Mouse (Mus musculus) heart, postnatal 4 days (tissue): Measurements from ENCODE around the gene Epha1. TPM values are rescaled to one million over a fixed set of nuclear protein-coding genes. Genes with fewer than 3 reads are reported as not detected.

ENCODE experiments used
- DNase-seq: peaks from one replicate; pipeline ENCODE4 v3.0.0; 2021
- total RNA-seq, 2 experiments: library from RNA; stranded (reverse); gene quantifications; 2 replicates each; pipeline ENCODE4 v1.2.3; 2021

Epha1 gene
- total RNA-seq, 2 experiments from 2014 or later: 0.52 to 0.70 TPM

DNA sequence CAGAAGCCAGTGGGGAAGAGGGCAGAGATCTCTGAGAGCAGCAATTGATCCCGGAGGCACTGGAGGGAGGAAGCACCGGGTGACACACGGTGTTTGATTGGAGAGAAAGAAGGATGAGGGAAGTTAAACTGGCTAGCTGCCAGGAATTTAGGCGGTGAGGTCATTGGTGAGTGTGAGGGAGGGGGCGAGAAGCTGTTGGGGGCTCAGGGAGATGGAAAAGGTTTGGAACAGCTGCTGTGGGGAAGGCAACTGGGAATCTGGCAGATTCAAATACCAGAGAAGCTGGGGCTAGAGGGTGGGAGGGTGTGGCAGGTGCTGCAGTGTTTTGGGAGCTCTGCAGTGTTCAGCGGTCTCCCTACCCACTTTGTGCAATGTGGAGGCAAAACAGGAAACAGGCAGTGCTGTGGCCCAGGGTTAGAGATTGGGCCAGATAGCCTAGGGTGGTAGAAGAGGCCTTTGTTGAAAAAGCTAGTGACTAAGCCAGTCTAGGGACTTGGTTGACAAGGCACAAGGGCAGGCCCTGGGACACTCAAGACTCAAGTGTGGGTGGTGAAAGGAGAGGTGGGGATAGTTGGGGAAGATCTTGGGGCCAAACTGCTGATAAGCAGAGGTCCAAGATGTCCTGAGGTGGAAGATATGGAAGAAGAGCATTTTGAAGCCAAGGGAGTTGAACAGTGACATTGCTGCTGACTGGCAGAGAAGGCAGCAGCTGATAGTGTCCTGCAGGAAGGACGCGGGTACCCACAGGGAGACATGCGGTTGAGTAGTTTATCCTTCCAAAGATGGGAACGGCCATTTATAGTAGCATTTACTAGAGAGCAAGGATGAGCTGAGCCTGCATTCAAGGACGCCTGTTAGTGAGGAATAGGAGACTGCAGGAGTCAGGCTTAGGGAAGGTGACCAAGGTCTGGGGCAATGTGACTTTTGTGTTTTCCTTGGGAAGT is 18.7 kb downstream of the Epha1 start:
- DNase-seq: peak; percentile 77

DNA sequence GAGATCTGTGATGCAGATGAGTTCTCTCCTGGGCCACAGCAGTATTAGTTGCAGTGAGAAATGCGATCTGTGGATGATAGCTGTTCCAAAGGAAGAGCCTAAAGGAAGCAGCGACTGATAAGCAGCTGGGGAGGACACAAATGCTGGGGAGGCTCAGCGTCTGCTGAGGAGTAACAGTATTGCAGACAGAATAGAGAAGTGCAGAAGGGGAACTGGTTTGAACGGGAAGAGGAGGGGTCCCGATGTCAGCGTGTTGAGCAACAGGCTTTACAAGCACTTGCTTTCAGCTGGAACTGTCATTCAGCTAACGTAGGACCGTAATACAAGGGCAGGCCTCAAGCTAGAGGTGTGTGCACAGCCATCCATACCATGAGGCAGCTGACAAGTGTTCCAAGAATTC is 19.9 kb downstream of the Epha1 start:
- DNase-seq: peak; percentile 15

DNA sequence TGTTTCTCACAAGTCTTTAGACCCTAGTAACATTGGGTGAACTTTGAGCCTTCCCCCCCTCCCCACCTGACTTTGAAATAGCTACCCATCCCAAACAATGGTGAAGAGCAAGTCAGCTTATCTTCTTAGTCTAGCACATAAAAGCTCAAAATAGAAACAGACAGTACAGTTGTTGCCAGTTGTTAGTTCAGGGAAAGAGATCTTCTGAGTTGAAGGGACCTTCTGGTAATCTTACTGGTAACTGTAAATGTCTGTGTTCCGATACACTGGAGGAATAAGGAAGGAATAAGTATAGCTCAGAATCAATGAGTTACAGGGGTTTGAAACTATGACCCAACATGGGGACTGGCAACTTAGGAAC is 20.6 kb downstream of the Epha1 start:
- DNase-seq: no peak

DNA sequence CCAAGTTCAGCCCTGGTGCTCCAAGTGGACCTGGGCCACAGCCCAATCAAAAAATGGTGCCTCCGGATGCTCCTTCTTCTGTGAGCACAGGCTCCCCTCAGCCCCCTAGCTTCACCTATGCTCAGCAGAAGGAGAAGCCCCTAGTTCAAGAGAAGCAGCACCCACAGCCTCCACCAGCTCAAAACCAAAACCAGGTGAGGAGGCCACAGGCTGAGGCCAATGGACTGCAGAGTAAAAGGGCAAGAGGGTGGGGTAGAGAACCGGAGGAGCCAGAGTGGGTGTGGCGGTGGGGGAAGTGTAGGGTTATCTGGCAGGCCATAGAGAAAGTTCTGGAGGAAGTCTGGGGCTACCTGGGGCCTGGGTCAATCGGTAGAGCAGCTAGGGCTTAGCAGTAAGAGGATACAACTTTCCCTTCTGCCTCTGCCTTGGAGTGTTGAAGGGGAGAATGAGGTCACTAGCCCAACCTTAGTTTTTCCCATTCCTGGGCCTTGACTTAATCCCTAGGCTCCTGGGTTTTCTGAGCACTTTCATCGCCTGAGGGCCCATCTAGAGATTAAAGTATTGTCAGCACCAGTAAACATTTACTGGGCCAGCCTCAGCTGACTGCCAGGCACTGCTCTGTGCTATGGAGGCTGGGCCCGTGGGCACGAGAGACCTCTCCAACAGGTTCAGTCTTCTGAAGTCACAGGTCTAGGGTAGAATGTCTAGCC is 21.1 kb downstream of the Epha1 start:
- DNase-seq: peak; percentile 25

DNA sequence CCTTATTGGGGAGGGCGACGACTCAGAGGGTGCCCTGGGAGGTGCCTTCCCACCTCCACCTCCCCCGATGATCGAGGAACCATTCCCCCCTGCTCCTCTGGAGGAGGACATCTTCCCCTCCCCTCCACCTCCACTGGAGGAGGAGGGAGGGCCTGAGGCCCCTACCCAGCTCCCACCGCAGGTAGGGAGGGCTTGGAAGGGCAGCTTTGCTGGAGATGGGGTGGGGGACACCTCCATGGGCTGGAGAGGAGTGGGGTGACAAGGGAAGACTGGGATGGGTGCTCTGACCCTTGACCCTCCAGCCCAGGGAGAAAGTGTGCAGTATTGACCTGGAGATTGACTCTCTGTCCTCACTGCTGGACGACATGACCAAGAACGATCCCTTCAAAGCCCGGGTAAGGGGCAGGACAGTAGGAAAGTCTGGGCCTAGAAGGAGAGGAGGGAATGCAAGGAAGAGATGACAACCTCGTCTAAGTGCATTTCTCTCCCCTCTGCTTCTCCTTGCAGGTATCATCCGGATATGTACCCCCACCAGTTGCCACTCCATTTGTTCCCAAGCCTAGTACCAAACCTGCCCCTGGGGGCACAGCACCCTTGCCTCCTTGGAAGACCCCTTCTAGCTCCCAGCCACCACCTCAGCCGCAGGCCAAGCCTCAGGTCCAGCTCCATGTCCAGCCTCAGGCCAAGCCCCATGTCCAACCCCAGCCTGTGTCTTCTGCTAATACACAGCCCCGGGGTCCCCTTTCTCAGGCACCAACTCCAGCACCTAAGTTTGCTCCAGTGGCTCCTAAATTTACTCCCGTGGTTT is 21.9 kb downstream of the Epha1 start:
- DNase-seq: peak; percentile 13

DNA sequence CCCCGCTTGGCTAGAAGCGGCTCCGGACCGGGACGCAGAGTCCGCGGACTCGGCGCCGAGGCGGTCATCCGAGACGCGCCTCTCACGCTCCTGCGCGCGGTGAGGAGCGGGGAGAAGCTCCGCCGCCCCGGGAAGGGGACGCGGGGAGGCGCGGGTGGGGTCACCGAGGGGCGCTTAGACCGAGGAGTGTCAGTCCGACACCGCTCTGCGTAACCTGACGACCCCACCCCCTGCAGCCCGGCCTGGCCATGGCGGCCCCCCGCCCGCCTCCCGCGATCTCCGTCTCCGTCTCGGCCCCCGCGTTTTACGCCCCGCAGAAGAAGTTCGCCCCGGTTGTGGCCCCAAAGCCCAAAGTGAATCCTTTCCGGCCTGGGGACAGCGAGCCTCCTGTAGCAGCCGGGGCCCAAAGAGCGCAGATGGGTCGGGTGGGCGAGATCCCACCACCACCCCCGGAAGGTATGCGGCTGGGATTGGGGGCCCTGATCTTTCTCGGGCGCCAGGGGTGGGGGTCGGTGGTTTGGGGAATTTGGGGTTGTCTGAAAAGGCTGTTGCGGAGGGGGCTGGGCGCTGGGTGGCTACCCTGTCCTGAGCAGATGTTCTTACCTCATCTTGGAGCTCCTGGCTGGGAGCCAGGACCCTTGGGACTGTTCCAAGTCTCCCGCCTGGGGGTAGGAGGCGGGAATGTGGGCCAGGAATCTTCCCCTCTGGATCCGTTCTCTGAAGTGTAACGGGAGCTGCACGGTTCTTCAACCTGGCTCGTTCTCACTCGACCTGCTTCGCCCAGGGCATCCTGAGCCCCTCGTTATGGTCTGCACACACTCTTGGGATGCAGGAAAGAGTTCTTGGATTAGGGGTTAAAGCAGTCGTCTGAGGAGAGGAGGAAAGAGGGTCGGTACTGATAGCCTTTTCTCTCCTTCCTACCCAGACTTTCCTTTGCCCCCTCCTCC is 22.8 kb downstream of the Epha1 start:
- peak; percentile 96 for DNase-seq

DNA sequence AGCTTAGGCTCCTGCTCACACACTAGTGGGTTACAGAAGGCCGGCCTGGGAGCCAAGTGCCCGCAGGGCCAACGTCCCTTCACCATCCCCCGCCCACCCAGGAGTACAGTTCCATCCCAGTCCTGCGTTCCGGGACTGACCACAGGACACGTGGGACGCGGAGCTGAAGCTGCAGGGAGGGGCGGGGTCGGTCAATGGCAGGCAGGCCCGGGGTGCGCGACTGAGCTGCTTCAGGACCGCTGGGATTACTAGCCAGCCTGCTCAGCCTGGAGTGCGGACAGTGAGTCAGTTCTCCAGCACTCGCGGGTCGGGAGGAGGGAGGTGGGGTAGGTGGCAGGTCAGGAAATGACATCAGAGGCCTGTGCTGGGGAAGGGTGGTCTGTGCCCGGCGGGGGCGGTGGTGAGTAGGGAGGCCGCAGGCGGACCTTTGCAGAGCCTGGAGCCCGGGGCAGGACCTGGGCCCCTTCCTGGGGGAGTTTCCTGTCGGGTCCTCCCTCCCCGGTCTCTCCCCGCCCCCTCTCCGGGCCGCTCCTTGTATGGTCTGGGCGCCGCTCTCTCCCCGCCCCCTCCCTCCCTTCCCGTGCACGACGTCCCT is 23.5 kb downstream of the Epha1 start, which contains the start of gene Zyx:
TSS of gene Zyx (plus strand) at position 205 of the 595 bp plus-strand sequence.
- peak; percentile 97 for DNase-seq

DNA sequence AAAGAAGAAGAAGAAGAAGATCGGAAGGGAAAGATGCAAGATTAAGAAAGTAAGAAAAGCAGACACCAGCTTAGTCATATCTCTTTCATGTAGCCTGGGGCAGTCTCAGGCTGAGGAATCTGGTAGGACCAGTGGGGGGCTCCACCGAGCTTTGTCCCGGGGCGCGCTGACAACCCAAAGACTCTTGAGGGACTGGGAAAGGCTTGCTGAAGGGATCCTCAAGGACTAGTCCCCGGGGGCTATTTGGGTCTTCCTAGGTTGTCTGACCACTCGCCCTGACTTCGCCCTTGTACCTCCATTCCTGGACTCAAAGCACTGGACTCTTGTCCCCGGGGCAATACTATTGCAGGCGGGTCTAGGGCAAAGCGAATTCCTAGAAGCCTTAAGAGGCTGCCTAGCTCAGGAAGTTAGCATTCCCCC is 24.1 kb downstream of the Epha1 start:
- DNase-seq: peak; percentile 86

DNA sequence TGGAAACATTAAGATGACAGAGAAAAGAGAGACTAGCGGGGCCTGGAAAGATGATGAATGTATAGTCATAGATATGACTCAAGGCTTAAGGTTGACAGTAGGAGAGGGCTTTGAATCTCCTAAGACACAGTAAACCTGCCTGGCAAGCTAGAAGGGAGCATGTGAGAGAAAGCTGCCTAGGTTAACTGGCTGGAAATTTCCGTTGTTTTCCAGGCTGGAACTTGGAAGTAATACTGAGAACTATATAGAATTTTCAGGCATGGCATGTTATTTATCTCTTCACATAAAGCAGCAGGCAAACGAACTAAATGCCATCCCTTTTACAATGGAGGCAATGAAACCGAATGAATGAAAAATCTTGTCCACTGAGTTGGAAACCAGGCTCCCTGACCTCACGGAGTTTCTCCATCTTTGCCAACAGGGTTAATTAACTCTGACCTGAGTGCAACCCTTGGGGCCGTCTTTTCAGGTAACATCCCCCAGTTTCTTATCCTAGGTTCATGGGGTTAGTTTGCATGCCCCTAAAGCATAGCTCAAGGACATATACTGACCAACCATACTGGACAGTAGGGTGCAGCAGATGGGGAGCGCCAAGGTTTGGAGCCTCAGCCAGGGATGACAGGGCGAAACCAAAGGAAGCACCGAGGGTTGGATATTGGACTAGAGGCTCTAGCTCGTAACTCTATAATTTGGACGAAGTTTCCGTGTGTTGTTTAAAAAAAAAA is 24.6 kb downstream of the Epha1 start:
- no peak for DNase-seq

DNA sequence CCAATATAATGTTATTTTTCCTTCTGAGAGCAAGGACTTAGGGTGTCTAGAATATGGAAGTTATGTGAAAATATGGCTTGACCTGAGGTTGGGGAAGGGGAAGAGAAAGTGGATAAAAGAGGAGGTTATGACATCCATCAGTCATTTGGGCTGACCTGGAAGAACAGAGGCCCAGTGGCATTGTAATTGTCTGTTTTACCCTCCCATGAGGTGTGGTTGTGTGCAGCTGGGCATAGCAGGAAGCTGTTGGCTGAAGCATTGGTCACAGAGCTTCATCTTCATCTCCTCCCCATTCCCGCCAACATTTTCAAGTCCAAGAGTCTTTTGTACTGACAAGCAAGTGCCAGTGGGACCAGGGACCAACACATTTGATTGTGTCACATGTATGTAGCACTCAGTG is 28.8 kb downstream of the Epha1 start:
- DNase-seq: no peak

DNA sequence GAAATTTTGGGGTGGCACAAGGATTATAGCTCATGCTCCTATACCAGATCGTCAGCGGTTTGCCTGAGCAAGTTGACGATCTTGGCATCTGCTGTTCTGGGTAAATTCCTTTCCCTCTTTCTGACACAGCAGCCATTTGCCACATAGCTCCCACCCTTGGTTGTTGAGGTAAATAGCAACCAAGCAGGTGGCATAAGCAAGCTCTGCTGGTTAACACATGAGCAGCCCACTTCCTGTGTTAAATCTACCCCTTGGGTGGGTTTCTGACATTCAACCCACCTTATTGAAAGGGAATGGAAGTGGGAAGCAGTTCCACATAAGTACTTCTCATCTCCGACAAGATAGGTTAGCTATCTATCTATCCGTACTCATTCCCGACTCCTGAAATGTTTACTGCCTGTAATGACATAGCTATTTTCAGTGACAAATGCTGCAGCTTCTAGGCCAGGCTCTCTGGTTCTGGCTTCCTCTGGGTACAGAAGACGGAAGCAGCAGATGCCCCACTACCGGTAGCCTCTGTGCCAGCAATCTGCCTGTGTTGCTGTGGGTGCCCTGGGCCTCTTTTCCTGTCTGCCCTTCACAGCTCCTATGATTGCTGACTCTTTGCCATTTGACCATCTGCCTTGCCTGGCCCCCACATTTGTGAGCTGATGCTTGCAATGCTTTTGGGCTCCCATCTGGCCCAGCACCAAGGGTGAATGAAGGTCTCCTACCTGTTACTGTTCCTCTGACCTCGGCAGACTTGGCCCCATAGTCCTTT is 29.5 kb downstream of the Epha1 start:
- DNase-seq: no peak

DNA sequence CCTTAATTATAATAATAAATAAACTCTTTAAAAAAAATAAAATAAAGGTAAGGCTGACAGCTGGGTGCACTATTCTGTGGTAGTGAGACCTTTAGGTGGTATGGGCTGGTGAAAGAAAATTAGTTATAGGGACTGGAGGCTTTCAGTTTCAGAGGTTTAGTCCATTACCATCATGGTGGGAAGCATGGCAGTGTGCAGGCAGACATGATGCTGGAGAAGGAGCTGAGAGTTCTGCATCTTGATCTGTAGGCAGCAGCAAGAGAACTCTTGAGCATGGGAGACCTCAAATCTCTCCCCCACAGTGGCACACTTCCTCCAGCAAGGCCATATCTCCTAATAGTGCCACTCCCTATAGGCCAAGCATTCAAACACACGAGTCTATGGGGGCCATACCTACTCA is 30.9 kb downstream of the Epha1 start:
- DNase-seq: no peak

DNA sequence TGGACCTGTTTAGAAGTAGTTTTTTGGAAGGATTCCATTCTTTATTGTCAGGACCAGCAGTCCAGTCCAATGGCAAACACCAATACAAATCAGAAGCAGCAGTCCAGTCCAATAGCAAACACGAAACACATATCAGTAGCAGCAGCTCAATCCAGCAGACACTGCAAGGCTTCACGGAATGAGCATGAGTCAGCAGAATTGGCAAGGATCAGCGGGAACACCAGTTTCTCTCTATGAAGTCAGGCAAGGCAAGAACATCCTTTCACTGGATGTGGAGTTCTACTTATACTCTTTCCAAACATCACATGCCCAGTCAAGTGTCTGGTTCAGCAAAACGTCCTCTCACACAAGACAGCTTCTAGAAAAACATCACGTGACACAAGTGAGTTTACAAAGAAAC is 33.1 kb downstream of the Epha1 start:
- no peak for DNase-seq

DNA sequence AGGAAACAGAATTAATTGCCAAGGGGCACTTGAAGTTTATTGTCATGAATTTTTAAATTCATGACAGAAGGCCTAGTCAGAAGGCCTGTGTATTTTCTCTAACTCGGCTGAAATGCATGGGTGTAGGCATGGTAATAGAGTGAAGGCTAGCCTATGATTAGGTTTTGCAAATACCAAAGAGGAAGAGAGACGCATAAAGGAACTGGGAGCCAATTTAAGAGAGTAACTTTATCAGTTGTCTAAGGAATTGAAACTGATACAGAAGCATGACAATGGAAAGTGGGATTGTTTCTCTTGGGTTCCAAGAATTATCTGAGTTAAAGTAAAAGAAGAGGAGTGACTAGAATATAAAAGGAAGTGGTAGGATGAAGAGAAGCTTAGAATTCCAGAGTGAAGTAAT is 33.9 kb downstream of the Epha1 start:
- DNase-seq: no peak

DNA sequence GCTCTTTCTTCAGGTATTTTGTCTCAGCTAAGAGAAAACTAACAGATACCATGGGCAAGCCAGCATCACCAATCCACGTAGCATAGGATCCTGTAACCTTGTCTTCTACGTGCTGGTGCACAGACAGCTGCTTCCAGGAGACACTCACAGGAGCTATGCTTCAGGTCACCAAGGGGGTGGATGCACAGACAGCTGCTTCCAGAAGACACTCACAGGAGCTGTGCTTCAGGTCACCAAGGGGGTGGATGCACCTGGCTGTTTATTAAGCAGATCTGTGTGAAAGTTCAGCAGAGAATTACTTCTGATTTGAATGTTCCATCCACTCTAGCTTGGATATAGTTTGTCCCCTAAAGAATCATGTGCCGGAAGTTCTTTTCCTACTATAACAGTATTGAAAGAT is 42.1 kb downstream of the Epha1 start:
- DNase-seq: no peak

DNA sequence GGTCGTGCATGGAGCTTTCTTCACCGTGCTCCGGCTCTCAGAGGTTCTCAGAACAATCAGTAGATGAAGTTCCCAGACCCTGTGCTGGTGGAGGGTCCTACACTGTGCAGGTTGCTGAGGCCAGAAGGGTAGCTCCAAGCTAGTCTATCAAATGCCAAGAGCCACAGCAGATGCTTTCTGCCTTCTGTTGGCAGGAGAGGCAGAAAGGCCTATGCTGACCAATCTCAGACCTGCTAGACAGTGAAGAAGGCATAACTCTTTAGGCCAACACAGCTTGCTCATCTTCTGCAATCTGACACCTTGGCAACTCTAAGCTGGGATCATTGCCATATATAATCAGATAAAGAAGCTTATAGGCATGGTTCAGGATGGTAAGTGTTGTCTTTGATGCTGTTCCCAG is 42.9 kb downstream of the Epha1 start:
- no peak for DNase-seq

DNA sequence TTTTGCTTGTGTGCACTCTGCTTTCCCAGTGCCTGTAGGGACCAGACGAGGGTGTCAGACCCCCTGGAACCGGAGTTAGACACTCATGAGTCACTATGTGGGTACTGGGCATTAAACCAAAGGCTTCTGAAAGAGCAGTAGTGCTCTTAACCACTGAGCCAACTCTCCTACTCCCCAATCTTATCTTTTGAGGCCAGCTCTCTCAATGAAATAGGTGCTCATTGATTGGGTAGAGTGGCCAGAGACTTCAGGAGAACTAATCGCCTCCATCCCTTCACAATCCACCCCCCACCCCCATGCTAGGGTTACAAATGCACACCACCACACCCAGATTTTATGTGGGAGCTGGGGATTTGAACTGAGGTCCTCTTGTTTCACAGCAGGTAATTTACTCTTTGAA is 44.3 kb downstream of the Epha1 start:
- no peak for DNase-seq

DNA sequence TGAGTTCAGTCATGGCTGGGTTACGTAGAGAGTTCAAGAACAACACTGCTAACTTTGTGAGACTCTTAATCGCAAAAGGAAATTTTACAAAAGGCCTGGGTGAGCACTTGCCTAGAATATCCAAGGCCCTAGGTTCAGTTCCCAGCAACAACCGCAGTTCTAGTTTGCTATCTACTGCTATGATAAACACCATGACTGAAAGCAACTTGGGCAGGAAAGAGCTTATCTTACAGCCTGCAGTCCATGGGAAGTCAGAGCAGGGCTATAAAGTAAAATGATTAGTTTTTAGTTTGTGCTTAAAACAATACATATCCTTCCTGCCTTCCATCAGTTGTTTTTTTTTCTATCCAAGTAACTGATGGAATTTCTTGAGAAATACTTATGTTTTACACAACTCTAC is 46.6 kb downstream of the Epha1 start:
- DNase-seq: no peak

DNA sequence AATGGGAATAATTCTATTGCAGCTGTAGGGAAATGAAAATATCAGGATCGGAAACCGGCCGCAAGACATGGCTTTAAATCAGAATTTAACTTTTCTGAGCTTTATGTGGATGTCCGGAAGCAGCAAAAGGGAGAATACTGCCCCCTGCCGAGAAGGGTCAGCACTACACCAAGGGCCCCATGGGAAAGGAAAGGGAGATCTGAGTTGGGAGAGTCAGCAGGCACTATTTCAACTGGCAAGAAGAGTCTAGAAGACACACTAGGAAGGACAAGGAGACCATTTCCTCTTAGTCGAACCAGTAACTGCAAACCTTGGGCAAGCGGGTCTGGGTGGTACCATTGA is 47.8 kb downstream of the Epha1 start:
- peak; percentile 90 for DNase-seq
